Mouse (Mus musculus) urinary bladder, postnatal 10 days (tissue): Measurements from ENCODE around the gene 1700024G13Rik.
"Not testable (repeated sequence)": the region's sequence is repeated elsewhere in the genome, so short reads cannot be mapped to it uniquely, and the experiment has no call there.

ENCODE experiments used
- DNase-seq: peaks from one replicate; pipeline ENCODE4 v3.0.0; 2022; ENCODE audit warnings: low spot score

The 1700024G13Rik gene

DNA sequence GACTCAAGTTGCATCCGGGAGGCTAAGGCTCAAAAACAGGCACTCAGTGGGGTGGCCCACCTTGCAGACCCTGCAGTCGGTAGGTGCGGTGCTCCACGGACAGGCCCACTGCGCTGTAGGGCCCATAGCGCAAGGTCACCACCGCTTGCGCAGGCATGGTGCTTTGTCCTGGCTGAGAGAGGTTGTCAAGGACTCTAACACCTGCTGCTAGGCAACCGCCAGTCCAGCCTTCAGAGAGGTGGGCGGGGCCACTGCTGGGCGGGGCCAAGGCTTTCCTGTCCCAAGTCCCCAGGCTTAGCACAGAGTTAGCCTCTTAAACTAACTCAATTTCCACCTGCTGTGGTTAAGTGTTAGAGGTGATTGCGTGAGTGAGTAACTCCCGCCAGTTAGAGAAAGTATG is at the start of gene 1700024G13Rik:
TSS of gene 1700024G13Rik (minus strand) at position 196 of the 400 bp plus-strand sequence.
- no peak for DNase-seq

DNA sequence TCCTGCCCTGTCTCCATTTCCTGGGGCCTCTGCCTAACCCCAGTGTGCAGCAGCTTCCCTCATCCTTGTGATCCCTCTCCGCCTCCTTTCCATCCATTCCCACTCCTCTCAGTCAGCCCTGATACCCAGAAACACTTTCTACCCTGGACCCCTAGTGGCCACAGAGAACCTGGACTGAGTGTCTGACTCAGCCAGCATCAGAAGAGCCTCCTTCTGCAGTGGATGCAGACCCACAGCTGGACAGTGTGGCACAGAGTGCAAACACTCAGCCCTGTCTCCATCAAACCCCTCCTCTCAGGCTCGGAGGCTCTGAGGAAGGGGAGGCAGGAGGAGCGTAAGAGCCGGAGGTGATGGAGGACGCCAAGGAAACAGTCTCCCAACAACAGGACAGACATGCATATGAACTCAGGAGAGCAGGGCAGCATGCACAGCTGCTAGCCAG is 49.2 kb upstream of the 1700024G13Rik start:
- no peak for DNase-seq

DNA sequence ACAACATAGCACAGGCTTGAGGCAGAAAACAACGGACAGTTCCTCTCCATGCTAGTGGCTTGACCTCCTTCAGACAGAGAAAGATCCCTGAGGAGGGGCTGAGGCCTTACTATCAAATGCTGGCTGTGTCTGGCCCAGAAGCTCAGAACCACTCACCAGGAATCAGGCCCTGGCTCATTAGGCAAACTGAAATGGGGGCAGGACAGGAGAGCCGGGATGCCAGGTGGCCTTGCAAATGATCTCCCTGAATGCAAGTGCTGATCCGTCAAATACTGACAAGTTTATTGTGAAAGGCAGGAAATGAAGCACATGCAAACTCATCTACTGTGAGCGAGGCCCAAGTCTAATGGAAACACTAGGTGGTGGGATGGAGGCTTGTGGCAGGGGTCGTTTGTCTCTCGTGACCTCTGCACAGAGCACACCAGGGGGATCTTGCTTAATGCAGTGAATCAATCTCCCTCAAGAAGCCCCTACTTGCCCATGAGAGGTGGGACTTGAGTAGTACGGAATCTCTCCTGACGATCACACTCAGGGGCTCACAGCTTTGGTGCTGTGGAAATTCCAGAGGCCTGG is 40.9 kb upstream of the 1700024G13Rik start:
- DNase-seq: no peak

DNA sequence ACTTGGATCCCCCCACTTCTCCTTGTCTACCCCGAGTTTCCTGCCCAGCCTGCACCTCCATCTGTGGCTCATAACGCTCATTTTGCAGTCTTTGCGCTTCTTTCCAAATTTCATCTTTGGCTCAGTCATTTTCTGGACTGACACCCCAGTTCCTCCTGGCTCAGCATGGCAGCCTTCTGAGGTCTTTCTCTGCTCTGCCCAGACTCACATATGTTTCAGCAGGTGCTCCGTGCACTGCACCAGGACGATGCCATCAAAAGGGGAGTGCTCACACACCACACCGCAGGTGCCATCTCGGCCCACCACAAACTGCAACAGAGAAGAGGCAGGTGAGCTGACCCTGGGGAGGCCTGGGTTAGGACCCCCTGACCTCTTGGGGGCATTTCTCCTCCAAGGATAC is 35.8 kb upstream of the 1700024G13Rik start:
- DNase-seq: no peak

DNA sequence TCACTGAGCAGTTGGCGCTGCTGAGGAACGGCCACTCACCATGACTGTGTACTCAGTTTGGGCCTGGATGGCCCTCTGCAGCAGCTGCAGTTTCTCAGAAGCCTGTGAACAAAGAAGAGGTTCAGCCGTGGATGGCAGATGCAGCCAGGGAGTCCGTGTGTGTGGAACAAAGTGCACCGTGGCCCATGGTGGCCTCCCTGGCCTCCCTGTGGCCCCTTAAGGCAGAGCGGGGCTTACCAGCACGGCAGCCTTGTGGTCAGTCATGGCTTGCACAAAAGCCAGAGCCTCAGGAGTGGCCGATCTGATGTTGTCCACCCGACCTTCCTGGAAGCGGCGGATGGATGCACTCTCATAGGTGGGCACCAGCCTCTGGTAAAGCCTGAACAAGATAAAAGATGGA is 30.6 kb upstream of the 1700024G13Rik start:
- no peak for DNase-seq

DNA sequence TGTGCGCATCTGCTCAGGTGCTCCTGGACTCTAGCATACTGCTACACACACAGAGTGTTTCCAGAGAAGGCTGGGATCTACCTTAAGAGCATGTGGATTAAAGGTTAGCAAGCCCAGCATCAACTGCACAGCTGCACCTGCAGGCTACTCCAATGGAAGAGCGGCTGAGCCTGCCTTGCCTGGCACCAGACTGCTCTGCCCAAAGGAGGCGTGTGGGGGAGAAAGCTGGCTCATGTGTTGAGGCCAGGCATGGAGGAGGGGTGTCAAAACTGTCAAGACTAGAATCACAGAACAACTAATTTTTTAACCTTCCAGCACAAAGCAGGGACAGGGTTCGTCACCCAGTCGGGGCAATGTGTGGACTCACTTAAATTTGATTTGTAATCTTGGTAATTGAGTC is 23.9 kb upstream of the 1700024G13Rik start:
- DNase-seq: no peak

DNA sequence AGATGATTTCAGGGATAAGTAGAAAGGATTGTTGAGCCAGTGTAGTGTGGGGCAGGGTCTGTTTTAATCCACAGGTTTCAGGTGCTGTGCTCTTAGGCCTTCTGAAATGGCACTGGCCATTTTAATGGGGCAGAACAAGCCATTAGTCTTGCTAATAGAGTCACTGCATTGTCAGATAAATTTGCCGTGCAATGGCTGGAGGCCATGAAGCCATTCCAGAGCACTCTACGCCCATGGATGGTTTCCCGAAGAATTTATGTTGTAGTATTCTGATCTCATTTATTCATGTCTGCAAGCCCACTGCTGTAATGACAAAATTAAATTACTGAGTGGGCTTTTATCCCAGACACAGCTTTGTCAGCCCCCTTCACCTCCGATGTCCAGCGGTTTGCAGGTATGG is 21.9 kb upstream of the 1700024G13Rik start:
- no peak for DNase-seq

DNA sequence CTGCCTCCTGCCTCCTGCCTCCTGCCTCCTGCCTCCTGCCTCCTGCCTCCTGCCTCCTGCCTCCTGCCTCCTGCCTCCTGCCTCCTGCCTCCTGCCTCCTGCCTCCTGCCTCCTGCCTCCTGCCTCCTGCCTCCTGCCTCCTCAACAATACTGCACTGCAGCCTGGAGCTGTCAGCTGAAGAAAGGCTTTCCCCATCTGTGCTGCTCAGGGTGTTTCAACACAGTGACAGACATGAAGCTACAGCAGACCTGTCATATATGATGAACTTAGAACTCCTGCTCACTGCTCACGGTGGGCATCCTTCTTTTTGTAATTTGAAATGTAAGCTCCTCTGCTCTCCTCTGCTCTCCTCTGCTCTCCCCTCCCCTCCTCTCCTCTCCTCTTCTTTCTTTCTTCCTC is 17.2 kb upstream of the 1700024G13Rik start:
- not testable (repeated sequence) for DNase-seq

DNA sequence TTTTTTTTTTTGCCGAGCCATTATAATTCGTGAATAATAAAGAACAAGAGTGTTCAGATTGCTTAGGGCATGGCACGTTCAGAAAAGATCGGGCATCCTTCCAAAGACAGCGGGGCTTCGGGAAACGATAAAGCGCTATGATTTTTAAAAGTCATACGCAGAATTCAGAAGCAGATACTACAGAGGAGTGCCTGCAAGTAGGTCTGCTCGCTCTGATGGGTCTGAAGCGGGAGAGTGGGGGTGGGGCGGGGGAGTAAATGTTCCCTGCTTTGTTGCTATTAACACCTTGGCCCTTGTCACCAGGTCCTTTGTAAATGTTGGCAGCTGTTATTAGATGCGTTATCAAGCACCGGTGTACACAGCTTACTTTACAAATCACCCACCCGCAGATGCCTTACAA is 6.6 kb downstream of the 1700024G13Rik start:
- no peak for DNase-seq

DNA sequence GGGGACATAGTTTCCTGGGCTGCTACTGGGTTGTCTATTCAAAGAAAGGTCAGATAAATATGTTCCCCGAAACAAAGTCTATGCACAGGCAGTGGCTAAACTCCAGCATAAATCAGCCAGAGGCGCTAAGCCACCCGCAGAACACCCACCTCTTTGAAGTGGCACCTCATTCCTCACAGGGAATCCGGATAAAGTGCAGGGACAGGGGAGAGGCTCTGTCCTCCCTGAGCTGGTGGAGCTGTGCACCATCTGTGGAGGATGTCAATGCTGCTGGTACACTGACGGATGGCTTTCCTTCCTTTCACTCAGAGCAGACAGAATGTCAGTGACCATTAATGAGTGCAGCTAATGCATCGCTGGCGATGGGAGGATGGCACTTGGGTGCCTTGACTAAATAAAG is 7.1 kb downstream of the 1700024G13Rik start:
- DNase-seq: no peak

DNA sequence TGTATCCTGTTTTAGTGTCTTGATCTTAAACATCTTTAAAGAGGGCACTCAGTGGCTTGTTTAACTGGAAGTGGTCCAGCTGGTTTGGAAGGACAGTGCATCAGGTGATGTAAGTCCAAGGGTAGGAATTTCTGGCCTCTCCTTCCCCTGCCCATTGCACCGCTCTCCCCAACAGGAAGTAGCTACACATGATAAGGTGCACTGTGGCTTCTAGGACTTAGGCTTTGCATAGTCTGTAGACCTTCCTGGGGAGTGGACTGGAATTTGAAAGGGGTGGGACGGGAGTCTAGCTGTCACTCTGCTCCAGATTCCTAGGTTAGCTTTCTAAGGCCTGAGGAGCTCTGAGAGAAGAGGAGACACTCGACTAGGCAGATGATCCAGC is 8.1 kb downstream of the 1700024G13Rik start:
- DNase-seq: no peak

DNA sequence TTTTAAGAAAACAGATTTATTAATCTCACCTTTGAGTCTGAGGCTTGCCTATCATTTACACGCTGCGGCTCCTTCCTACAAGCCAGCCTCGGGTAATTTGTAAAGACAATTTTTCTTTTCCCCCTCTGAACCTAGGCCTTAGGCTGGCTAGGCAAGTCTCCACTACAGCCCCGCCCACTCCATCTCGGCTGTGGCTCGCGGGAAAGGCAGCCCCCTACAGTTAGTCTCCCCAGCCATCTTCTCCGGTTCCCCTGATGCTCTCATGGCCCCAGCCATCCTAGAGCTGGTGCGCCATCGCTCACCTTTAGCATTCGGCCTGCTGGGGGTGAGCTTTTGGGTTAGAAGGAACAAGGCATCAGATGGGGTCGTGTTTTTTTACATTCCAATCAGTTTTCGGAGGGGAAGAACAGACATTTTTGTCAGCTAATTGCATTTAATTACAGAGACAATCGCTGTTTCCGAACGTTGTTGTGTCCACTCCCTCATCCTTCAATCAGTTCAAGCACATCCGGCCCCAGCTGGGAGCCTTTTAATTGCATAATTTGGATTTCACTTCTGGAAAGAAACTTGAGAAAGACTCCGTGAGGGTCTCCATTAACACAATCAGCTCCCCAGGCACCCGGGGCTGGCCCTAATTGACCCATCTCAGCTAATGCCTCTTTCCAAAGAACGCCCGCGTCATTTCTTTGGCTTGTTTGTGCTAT is 8.6 kb downstream of the 1700024G13Rik start:
- DNase-seq: no peak

DNA sequence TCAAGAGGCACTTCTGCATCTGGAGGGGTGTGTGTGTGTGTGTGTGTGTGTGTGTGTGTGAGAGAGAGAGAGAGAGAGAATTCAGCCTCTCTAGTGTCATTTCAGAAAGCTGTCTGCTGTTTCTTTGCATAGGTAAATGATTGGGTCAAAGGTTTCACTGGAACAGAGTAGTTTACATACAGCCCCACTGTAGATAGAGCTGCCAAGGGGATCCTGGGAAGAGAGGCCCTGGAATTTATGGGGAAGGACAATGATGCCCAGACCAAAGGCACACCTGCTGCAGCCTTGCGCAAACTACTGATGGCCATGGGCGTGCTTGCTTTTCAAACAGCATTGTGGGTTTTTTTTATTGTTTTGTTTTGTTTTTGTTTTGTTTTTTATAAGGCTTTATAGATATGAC is 15.7 kb downstream of the 1700024G13Rik start:
- no peak for DNase-seq

DNA sequence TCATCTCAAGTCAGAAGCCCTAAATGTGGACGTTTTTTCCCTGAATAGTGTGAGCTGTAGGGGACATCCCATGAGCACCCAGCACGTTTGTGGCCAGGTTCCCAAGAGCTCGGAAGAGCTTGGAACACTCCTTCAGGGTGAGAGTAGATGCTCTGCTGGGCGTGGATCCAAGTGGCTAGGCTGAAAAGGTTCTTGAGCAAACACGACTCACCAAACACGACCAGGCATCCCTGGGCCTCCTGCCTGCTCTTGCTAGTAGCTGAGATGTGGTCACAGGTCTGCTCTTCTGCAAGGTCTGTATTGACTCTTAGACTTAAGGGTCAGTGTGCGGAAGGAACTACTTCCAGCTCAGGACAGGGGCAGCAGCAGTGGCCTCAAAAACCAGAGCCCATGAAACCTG is 18.4 kb downstream of the 1700024G13Rik start:
- DNase-seq: no peak

DNA sequence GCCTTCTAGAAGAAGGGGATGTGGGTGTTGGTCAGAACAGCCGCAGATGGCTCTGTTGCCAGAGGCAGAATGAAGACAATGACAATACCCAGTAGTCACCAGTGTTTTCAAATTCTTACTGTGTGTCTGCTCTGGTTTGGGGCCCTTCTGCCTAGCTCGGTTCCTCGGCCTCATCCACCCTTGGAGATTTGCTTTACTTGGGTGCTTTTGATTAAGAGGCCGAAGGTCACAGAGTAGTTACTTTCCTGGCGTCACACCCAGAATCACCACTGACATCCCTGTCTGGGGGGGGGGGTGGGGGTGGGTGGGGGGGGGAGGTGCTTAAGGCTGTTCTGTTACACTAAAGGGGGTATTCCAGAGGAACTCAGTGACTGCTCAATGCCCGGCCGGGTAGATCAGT is 23.8 kb downstream of the 1700024G13Rik start:
- no peak for DNase-seq

DNA sequence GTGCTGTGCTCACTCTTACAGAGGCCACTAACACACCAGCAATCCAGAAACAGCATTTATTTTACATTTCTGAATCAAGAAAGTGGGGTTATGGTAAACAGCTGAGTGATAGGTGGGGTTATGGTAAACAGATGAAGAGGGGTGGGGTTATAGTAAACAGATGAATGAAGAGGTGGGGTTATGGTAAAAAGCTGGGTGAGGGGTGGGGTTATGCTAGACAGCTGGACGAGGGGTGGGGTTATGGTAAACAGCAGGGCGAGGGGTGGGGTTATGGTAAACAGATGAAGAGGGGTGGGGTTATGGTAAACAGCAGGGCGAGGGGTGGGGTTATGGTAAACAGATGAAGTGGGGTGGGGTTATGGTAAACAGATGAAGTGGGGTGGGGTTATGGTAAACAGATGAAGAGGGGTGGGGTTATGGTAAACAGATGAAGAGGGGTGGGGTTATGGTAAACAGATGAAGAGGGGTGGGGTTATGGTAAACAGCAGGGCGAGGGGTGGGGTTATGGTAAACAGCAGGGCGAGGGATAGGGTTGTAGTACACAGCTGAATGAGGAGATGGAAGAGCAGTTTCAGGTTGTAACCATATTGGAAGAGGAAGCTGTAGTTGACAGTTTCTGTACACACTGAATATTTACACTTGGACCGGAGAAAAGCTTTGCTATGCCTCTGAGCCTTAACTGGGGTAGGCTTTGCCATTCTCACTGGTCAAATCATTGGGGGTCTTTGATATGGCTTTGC is 36.8 kb downstream of the 1700024G13Rik start:
- DNase-seq: not testable (repeated sequence)

DNA sequence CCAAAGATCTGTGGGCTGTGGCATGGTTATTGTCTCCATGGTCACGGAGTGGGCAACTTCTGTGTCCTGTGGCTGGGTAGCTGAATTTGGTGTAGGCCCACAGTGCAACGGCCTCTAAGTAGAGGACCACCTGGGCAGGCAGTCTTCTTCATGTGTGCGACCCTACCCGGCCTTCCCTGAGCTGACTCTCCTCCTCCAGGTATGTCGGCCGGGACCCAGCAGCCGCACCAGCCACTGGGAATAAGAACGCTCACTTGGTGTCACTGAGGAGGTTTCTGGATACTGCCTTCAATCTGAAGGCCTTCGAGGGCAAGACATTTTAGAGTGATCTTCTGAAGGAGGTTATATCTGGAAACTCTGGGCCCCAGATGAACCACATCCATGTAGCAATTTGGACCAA is 40.9 kb downstream of the 1700024G13Rik start:
- DNase-seq: no peak

DNA sequence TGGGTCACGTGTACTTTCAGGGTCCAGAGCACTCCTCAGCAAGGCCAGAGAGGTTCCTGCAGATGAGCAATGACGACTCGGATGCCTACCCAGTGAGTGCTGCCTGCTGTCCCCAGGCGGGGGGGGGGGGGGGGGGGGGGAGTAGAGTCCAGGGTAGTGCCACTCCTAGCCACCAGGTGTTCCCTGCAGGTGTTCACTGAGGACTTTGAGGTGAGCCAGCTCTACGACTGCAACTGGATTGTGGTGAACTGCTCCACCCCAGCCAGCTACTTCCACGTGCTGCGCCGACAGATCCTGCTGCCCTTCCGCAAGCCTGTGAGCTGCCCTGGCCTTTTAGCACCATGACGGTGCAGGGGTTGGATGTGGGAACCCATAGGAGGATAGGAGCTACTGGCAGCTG is 43.5 kb downstream of the 1700024G13Rik start:
- DNase-seq: no peak

DNA sequence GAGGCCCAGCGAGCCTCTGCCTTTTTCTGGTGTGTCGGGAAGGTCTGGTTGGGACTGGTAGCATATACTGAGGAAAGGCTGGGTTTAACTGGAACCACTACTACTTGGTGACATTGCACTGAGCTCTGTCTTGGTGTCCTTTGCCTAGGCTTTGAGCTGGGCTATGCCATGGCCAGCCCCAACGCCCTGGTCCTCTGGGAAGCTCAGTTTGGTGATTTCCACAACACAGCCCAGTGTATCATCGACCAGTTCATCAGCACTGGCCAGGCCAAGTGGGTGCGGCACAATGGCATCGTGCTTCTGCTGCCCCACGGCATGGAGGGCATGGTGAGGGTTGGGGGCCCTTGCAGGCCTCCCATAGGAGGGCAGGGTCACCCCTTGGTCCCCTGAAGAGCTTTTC is 44.0 kb downstream of the 1700024G13Rik start:
- DNase-seq: no peak

DNA sequence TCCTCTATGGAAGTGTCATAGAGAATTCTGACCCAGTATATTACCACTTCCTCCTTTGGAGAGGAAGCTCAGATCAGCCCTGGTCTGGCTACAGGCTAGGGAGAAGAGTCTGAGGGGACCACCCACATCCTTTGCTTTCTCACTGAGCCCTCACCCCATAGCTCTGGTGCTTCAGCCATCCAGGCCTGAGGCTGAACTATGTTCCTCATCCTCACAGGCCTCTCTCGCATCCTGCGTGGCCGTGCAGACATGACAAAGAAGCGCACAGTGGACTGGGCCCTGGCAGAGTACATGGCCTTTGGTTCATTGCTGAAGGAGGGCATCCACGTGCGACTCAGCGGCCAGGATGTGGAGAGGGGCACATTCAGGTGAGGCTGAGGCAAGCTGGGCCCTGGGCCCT is 46.4 kb downstream of the 1700024G13Rik start:
- no peak for DNase-seq

DNA sequence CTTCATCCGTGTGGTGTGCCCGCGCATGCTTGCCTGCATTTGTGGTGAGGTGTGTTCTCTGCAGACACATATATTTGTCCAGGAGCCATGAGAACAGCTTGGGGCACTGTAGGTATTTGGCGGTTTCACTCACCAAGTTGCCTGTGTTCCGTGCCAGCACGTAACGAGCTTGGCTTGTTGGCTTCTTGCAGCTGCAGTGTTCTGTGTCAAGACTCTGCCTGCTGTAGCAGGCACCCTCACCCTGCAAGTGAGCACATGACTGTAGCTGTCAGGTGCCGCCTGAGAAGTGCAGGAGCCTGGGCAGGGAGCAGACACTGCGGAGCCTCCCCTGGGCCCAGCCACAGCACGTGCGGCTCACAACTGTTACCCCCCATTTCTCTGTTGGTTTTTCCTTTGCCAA is 51.6 kb downstream of the 1700024G13Rik start:
- DNase-seq: no peak

DNA sequence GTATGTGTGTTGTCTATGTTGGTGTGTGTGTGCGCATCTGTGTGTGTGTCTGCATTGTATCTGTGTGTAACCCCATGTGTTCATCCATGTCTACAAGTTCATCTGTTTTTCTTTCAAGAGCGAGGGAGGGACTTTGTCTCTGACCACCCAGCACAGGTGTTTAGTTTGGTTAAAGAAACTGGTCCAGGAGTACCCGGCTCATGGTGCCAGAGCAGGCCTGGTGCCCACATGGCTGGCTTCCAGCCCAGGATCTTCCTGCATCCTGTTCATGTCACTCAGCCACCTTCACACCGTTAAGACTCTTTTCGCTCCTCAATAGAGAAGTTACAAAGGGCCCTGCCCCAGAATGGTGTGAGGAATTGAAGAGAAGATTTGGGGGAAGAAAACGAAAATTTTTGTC is 52.2 kb downstream of the 1700024G13Rik start:
- DNase-seq: no peak
